Mouse (Mus musculus): ENCODE results near the gene Fam120a. TPM values are rescaled to one million over a fixed set of nuclear protein-coding genes. Genes with fewer than 3 reads are reported as not detected.

Fam120a gene
- total RNA-seq, 2 experiments from 2014 or later = 145 to 150 TPM

GRCm38 (mm10) chr13:48913680-48914079 lies 54.1 kb downstream of the Fam120a start:
- DNase-seq = peak; percentile 86

GRCm38 (mm10) chr13:48913141-48913540 lies 54.7 kb downstream of the Fam120a start:
- no peak for DNase-seq

- DNase-seq = peak; percentile 41
These were observed 56.4 kb downstream of the Fam120a start for GRCm38 (mm10) chr13:48911426-48911825.

GRCm38 (mm10) chr13:48905458-48905857 lies 62.4 kb downstream of the Fam120a start:
- no peak for DNase-seq

GRCm38 (mm10) chr13:48895376-48895775 lies 72.4 kb downstream of the Fam120a start:
- no peak for DNase-seq

GRCm38 (mm10) chr13:48890260-48890960 lies 77.4 kb downstream of the Fam120a start:
- DNase-seq = no peak

GRCm38 (mm10) chr13:48878534-48878933 lies 89.3 kb downstream of the Fam120a start:
- DNase-seq = peak; percentile 99

- no peak for DNase-seq
These were observed 90.0 kb downstream of the Fam120a start for GRCm38 (mm10) chr13:48877805-48878204.

GRCm38 (mm10) chr13:48872726-48873125 lies 95.1 kb downstream of the Fam120a start:
- no peak for DNase-seq

GRCm38 (mm10) chr13:48871887-48872606 lies 95.8 kb downstream of the Fam120a start:
- peak; percentile 38 for DNase-seq

GRCm38 (mm10) chr13:48870771-48871731 lies 96.8 kb downstream of the Fam120a start, which contains the start of gene Phf2:
TSS of gene Phf2 (minus strand) at chr13:48871119.
- peak; percentile 57 for DNase-seq

GRCm38 (mm10) chr13:48869950-48870770 lies 97.7 kb downstream of the Fam120a start:
- DNase-seq = peak; percentile 68

GRCm38 (mm10) chr13:48869600-48869949 lies 98.2 kb downstream of the Fam120a start:
- DNase-seq = no peak

- no peak for DNase-seq
These were observed 98.7 kb downstream of the Fam120a start for GRCm38 (mm10) chr13:48869088-48869487.

GRCm38 (mm10) chr13:48864673-48865356 lies 103.0 kb downstream of the Fam120a start:
- no peak for DNase-seq

GRCm38 (mm10) chr13:48863556-48863955 lies 104.3 kb downstream of the Fam120a start:
- DNase-seq = no peak

GRCm38 (mm10) chr13:48861913-48862312 lies 105.9 kb downstream of the Fam120a start:
- no peak for DNase-seq

GRCm38 (mm10) chr13:48858779-48859178 lies 109.0 kb downstream of the Fam120a start:
- DNase-seq = peak; percentile 57

GRCm38 (mm10) chr13:48858054-48858453 lies 109.8 kb downstream of the Fam120a start:
- peak; percentile 66 for DNase-seq

- DNase-seq = no peak
These were observed 110.4 kb downstream of the Fam120a start for GRCm38 (mm10) chr13:48857246-48857932.

Data from adrenal gland, postnatal 10 days (tissue).